Comparison of ENCODE assay signal across 10 mouse cellular contexts in the genomic region with DNA sequence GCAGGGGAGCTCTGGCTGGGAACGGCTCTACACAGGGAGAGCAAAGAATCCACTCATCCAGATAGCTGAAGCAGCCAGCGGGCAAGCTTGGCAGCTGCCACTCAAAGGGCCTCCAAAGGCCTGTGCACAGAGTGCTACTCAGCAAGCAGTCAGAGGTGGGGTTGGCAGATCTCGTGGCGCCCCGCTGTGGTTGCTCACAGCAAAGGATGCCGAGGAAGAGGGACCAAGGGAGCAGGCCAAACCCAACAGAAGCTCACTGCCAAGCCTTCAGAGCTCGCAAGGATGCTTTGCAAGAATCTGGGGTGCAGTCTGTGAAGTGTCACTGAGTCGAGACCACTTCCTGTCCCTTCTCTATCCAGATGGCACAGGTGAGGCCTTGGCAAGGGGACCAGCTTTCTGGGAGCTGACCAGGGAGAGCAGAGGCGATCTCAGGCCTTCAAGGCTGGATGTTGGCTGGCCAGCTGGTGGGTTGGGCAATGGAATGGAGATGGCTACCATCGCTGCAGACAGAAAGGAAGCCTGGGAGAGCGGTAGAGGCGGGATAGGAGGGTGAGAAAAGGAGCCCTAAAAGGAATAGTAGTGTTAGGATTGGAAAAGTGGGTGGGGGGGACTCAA. TPM values are rescaled to one million over a fixed set of nuclear protein-coding genes. Genes with fewer than 3 reads are reported as not detected.
DNase-seq lines count a peak whose midpoint lies in the region; ATAC-seq and TF ChIP-seq lines count a peak whose summit lies in the region.
"Had no signal": no experiment of that assay in that cellular context is flagged by ENCODE, and none has a peak within 500 bp of the region (broad histone marks: within the 10 kb centered on the region; RNA-seq: fewer than 3 reads in every experiment).

No protein-coding gene starts in this region.

- H3K4me2 ChIP-seq in hindbrain, postnatal 0 days (ENCODE audit: low read depth, low read length): no peak overlapping the region
- H3K4me2 ChIP-seq in limb, embryonic 13.5 days (replicated peaks): no peak overlapping the region

- H3K4me3 ChIP-seq in hindbrain, postnatal 0 days (ENCODE audit: low read length): no peak overlapping the region
- H3K4me3 ChIP-seq in limb, embryonic 13.5 days: no peak overlapping the region

- no peak overlapping the region for H3K9ac ChIP-seq in hindbrain, postnatal 0 days (replicated peaks; ENCODE audit: low read length)
- no peak overlapping the region for H3K9ac ChIP-seq in limb, embryonic 13.5 days

- peak; percentile 86 for ATAC-seq in hindbrain, postnatal 0 days
- 0 out of 2 replicates have a peak, but pooled peaks have one; percentile 15 for ATAC-seq in limb, embryonic 13.5 days (ENCODE audit: low FRiP score, low read depth)

- 0 out of 2 replicates have a peak, but pooled peaks cover 3% of the 10 kb centered on the region for H3K4me1 ChIP-seq in hindbrain, postnatal 0 days (ENCODE audit: insufficient read depth, low read length)
- peaks cover 16% of the 10 kb centered on the region for H3K4me1 ChIP-seq in limb, embryonic 13.5 days

- H3K9me3 ChIP-seq in hindbrain, postnatal 0 days (ENCODE audit: low read length): no peaks in the 10 kb centered on the region
- H3K9me3 ChIP-seq in limb, embryonic 13.5 days: no peaks in the 10 kb centered on the region
- H3K9me3 ChIP-seq: G1E had no signal

- peak; percentile 11 to 33 for DNase-seq in heart, postnatal 14 days
- DNase-seq in heart, adult 9 months (ENCODE audit: low spot score in 2 of 2): no peak
- DNase-seq in Muller cell, postnatal 12 days (ENCODE audit: inconsistent ontology term): peak; percentile 90
- DNase-seq in embryo, embryonic 11 days: peak; percentile 73
- DNase-seq in hindbrain, postnatal 0 days (ENCODE audit: low spot score): peak; percentile 83
- DNase-seq in right cerebral cortex, postnatal 14 days: peak; percentile 66
- DNase-seq in adipocyte (ENCODE audit: low spot score): no peak

- TF ChIP-seq CTCF in hindbrain, postnatal 0 days (IDR thresholded peaks at IDR 0.05; ENCODE audit: low read depth): peak; percentile 67

- no peaks in the 10 kb centered on the region for H3K36me3 ChIP-seq in hindbrain, postnatal 0 days (ENCODE audit: insufficient read depth, low read length)
- H3K36me3 ChIP-seq in limb, embryonic 13.5 days: no peaks in the 10 kb centered on the region
- H3K36me3 ChIP-seq: G1E had no signal

- no peaks in the 10 kb centered on the region for H3K27me3 ChIP-seq in hindbrain, postnatal 0 days (ENCODE audit: insufficient read depth, low read length)
- H3K27me3 ChIP-seq in limb, embryonic 13.5 days: peaks cover 43% of the 10 kb centered on the region

- intact Hi-C loops in heart, postnatal 14 days (cut with DNase I): loop anchor here (5.0 to 10.0 kb wide), 2 partner anchors 141 to 1681 kb away; no protein-coding TSS in a partner anchor

- H3K27ac ChIP-seq in hindbrain, postnatal 0 days: no peak overlapping the region
- H3K27ac ChIP-seq in limb, embryonic 13.5 days: no peak overlapping the region

- WGBS in hindbrain, postnatal 0 days: 20% methylated on average over 12 of the region's 12 CpGs
- 16% methylated on average over 12 of the region's 12 CpGs for WGBS in limb, embryonic 13.5 days

RNA-seq across cellular contexts. Expression of a gene that starts 42.6 kb away (rescaled TPM):
- not detected for total RNA-seq in heart, postnatal 14 days (2021)
- not detected in 2 replicates for total RNA-seq in hindbrain, postnatal 0 days (2014; rRNA removed)
- not detected in 2 replicates for polyA plus RNA-seq in hindbrain, postnatal 0 days (2015; fragmentation: Nextera tagmentation; extraction: Ambion mirVana)
- 0.05 TPM in 1 of 2 replicates, not detected in the other for polyA plus RNA-seq in limb, embryonic 13.5 days (2015; fragmentation: Nextera tagmentation; extraction: Ambion mirVana)
- total RNA-seq: heart, adult 18-20 months had no signal
- polyA plus RNA-seq: G1E had no signal

RNA-seq across cellular contexts. Expression of a gene that starts 51.4 kb away (rescaled TPM):
- 1 to 10 TPM; 4.1 to 4.4 TPM for total RNA-seq in heart, postnatal 14 days (2021)
- 12.4 and 13.5 TPM in 2 replicates for total RNA-seq in hindbrain, postnatal 0 days (2014; rRNA removed)
- 8.0 and 8.2 TPM in 2 replicates for polyA plus RNA-seq in hindbrain, postnatal 0 days (2015; fragmentation: Nextera tagmentation; extraction: Ambion mirVana)
- polyA plus RNA-seq in limb, embryonic 13.5 days (2015; fragmentation: Nextera tagmentation; extraction: Ambion mirVana): 3.0 and 3.5 TPM in 2 replicates

Comparison
In these comparisons a context has a peak if more than half of its experiments do, and no peak if none do; other contexts are left out.
1. DNase-seq: peak in heart, postnatal 14 days (2 of 2), Muller cell, postnatal 12 days (single experiment), embryo, embryonic 11 days (single experiment), hindbrain, postnatal 0 days (single experiment) and right cerebral cortex, postnatal 14 days (single experiment); none in heart, adult 9 months (0 of 2) and adipocyte (single experiment).